Mouse (Mus musculus) limb, embryonic 14.5 days (tissue): Measurements from ENCODE around the gene Arid2. TPM values are rescaled to one million over a fixed set of nuclear protein-coding genes. Genes with fewer than 3 reads are reported as not detected.

ENCODE experiments used
- ATAC-seq: fragments of 200-750 bp; cut with Nextera tagmentation; 2 replicates; pipeline ENCODE4 v1.8.0; 2017; ENCODE audit warnings: low read depth, moderate number of reproducible peaks, moderate TSS enrichment; ENCODE audit not compliant: low FRiP score
- DNase-seq: peaks from one replicate; pipeline ENCODE4 v3.0.0-alpha.2; 2015; ENCODE audit warnings: low spot score
- H3K27ac ChIP-seq: fragments of 300-500 bp; sonication (generic); replicated peaks from 2 replicates; pipeline ENCODE4 v1.5.1; 2014; ENCODE audit warnings: low read depth, mild to moderate bottlenecking, low read length, moderate library complexity, mixed read lengths
- H3K27me3 ChIP-seq: fragments of 300-500 bp; sonication (generic); 2 replicates; pipeline ENCODE4 v1.6.1; 2014; ENCODE audit warnings: low read length, mixed read lengths; ENCODE audit not compliant: control insufficient read depth, insufficient read depth
- H3K36me3 ChIP-seq: fragments of 300-500 bp; sonication (generic); 2 replicates; pipeline ENCODE4 v1.6.1; 2014; ENCODE audit warnings: mild to moderate bottlenecking, low read length, moderate library complexity, mixed read lengths; ENCODE audit not compliant: control insufficient read depth, insufficient read depth
- H3K4me1 ChIP-seq: fragments of 300-500 bp; sonication (generic); 2 replicates; pipeline ENCODE4 v1.6.1; 2014; ENCODE audit warnings: antibody characterized with exemption, low read length, mixed read lengths; ENCODE audit not compliant: control insufficient read depth, insufficient read depth
- H3K4me2 ChIP-seq: fragments of 300-500 bp; sonication (generic); replicated peaks from 2 replicates; pipeline ENCODE4 v1.6.1; 2014; ENCODE audit warnings: low read depth, mild to moderate bottlenecking, low read length, moderate library complexity; ENCODE audit not compliant: severe bottlenecking
- H3K4me3 ChIP-seq: fragments of 300-500 bp; sonication (generic); replicated peaks from 2 replicates; pipeline ENCODE4 v1.5.1; 2014; ENCODE audit warnings: low read length
- H3K9ac ChIP-seq: fragments of 300-500 bp; sonication (generic); 2 replicates; pipeline ENCODE4 v1.6.1; 2014; ENCODE audit warnings: mild to moderate bottlenecking, low read depth, low read length, moderate library complexity; ENCODE audit not compliant: severe bottlenecking
- H3K9me3 ChIP-seq: fragments of 300-500 bp; sonication (generic); 2 replicates; pipeline ENCODE4 v1.6.1; 2016; ENCODE audit warnings: low read length; ENCODE audit not compliant: control insufficient read depth
- POLR2A ChIP-seq: fragments of 200-500 bp; IDR thresholded peaks from 2 replicates; pipeline ENCODE4 v1.8.0; 2012; ENCODE audit warnings: inconsistent platforms, mild to moderate bottlenecking, moderate library complexity, borderline replicate concordance; ENCODE audit not compliant: insufficient read depth, insufficient read length; ENCODE audit errors: extremely low read depth
- WGBS: fragments of 180-500 bp; shearing (Covaris S2); extraction: QIAGEN DNeasy Blood & Tissue Kit; methylation state at CpG from one replicate; pipeline ENCODE4 v1.1.7; 2014; 5-methylcytosine and 5-hydroxymethylcytosine counted together
- polyA plus RNA-seq, 2 experiments: library from polyadenylated mRNA; depleted of rRNA in 1 of 2; stranded (reverse) in 1 of 2; unstranded in 1 of 2; fragments of >200 nt; fragmentation: Nextera tagmentation in 1 of 2; extraction: Ambion mirVana in 1 of 2; gene quantifications; 2 replicates each; pipeline versions ENCODE4 v1.2.1 to v1.2.3; 2012 to 2014

Gene Arid2
- polyA plus RNA-seq, 2 experiments, result 28.7 to 30.9 TPM

DNA sequence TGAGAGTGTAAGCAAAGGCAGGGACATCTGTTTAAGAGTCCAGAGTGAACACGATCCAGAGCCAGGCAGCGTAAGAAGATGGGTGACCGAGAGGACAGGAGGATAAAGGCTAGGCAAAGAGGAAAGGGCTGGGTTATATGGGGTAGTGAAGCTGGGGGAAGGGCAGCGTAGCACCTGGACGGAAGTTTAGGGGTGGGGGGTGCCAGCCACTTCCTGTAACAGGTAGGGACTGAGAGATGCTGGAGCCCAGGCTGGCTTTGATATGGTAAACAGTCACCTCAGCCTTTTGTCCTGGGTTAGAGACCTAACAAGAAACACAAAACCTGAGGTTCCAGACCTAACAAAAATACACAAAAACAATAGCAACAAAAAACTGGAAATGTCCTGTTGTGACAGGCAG, 29.5 kb upstream of the Arid2 start:
- Histone ChIP-seq H3K9ac (no peak overlapping the region), H3K36me3 (no peaks in the 10 kb centered on the region), H3K27ac (no peak overlapping the region), H3K4me3 (no peak overlapping the region; the same call in 1 of the 2 replicates), H3K27me3 (no peaks in the 10 kb centered on the region), H3K9me3 (peaks cover 26% of the 10 kb centered on the region), H3K4me2 (peak overlapping the region; percentile 23; the same call in 1 of the 2 replicates), H3K4me1 (0 out of 2 replicates have a peak, but pooled peaks cover 5% of the 10 kb centered on the region)
- TF ChIP-seq POLR2A, result no peak
- DNase-seq, result no peak
- WGBS, result 66% methylated on average over 5 of the region's 5 CpGs
- ATAC-seq, result no peak

DNA sequence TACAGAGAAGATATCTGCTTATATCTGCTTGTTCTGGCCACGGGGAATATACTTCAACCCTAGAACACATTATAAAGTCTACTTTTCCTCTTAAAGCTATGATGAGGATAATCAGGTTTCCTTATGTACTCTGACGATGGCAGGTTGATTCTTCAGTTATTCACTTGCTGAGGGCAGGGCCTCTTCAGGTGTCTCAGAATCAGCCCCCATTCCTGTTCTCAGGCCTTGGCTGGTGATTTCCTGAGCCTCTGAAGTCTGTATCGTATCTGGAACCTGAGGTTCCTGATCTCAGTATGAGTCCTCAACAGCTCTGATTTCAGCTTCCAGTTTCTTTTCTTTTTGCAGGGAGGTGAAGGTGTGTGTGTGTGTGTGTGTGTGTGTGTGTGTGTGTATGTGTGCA, 22.7 kb upstream of the Arid2 start:
- Histone ChIP-seq H3K4me2 (no peak overlapping the region), H3K9ac (no peak overlapping the region), H3K36me3 (peaks cover 16% of the 10 kb centered on the region), H3K9me3 (peaks cover 41% of the 10 kb centered on the region), H3K27ac (no peak overlapping the region), H3K27me3 (no peaks in the 10 kb centered on the region), H3K4me3 (no peak overlapping the region), H3K4me1 (no peaks in the 10 kb centered on the region)
- ATAC-seq, result no peak
- no peak for TF ChIP-seq POLR2A
- no peak for DNase-seq
- 92% methylated on average over 3 of the region's 3 CpGs for WGBS

DNA sequence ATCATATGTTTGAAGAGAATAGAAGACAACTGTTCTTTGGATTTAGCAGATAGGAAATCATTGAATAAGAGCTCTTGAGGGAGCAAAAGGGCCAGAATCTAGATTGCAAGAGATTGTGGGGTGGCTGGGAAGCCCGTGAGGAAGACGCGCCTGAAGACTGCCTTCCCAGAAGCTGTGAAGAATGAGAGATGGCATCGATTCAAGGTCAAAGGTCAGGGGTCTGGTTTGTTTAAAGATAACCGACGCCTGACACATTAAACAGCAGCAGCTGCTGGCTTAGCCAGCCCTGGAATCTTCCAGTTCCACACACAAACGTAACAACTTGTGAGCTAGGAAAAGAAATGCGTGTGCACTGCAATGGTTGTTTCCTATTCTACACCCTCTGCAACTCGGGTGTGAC, 19.4 kb upstream of the Arid2 start:
- H3K27me3 ChIP-seq, result no peaks in the 10 kb centered on the region
- 69% methylated on average over 9 of the region's 9 CpGs for WGBS
- peaks cover 26% of the 10 kb centered on the region for H3K36me3 ChIP-seq
- TF ChIP-seq POLR2A, result no peak
- peaks cover 13% of the 10 kb centered on the region for H3K9me3 ChIP-seq
- DNase-seq, result no peak
- ATAC-seq, result no peak
- H3K27ac ChIP-seq, result no peak overlapping the region
- no peak overlapping the region for H3K4me3 ChIP-seq
- H3K9ac ChIP-seq, result no peak overlapping the region
- H3K4me2 ChIP-seq, result no peak overlapping the region
- peaks cover 5% of the 10 kb centered on the region; the same call in 1 of the 2 replicates for H3K4me1 ChIP-seq

DNA sequence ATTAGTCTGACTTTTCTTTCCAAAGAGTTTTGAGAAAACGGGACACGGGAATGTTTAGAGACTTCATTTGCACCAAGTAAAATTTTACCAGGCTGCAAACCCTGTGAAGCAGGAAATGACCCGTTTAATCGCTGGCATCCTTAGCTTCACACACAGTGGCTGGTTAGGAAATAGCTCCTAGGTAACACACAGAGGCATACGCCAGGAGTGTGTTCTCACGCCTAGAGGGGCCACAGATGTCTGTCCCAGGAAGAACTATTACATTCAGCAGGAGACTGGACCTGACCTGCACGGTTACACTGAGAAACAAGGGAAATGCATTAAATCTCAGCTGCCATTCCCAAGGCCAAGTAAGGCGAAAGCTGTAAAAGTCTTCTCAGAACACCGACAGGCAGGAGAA, 18.7 kb upstream of the Arid2 start:
- Histone ChIP-seq H3K27ac (no peak overlapping the region), H3K4me1 (peaks cover 5% of the 10 kb centered on the region; the same call in 1 of the 2 replicates), H3K9me3 (peaks cover 12% of the 10 kb centered on the region), H3K36me3 (peaks cover 26% of the 10 kb centered on the region), H3K27me3 (no peaks in the 10 kb centered on the region), H3K4me3 (no peak overlapping the region), H3K4me2 (no peak overlapping the region), H3K9ac (no peak overlapping the region)
- ATAC-seq (no peak; the same call in 1 of the 2 replicates), DNase-seq (no peak)
- TF ChIP-seq POLR2A, result no peak
- WGBS, result 52% methylated on average over 9 of the region's 9 CpGs

DNA sequence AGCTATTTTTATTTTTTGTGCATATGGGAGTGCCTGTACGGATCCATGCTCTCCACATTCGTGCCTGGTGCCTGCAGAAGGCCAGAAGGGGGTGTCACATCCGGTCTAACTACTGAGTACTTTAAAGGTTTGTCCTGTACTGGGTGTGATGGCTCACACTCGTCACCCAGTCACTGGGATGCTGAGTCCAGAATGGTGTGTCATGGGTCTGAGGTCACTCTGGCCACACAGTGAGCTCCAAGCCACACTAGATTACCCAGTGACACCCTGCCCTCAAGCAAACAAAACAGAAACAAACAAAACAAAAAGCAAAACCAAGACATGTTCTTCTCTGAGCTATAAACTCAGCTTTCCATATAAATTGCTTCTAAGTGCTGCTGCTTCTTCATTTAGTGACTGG, 17.9 kb upstream of the Arid2 start:
- Histone ChIP-seq H3K36me3 (peaks cover 34% of the 10 kb centered on the region), H3K9me3 (peaks cover 12% of the 10 kb centered on the region), H3K9ac (no peak overlapping the region), H3K4me2 (no peak overlapping the region), H3K27me3 (no peaks in the 10 kb centered on the region), H3K27ac (no peak overlapping the region), H3K4me3 (no peak overlapping the region), H3K4me1 (peaks cover 5% of the 10 kb centered on the region; the same call in 1 of the 2 replicates)
- no peak for DNase-seq
- no peak for ATAC-seq
- no peak for TF ChIP-seq POLR2A
- WGBS, result 89% methylated on average over 4 of the region's 4 CpGs
